Mouse (Mus musculus): Measurements from ENCODE around the gene Gm8909. TPM values are rescaled to one million over a fixed set of nuclear protein-coding genes. Genes with fewer than 3 reads are reported as not detected.
"Not testable (repeated sequence)": the region's sequence is repeated elsewhere in the genome, so short reads cannot be mapped to it uniquely, and the experiment has no call there.

The Gm8909 gene
- total RNA-seq, 2 experiments from 2014 or later = not detected

DNA sequence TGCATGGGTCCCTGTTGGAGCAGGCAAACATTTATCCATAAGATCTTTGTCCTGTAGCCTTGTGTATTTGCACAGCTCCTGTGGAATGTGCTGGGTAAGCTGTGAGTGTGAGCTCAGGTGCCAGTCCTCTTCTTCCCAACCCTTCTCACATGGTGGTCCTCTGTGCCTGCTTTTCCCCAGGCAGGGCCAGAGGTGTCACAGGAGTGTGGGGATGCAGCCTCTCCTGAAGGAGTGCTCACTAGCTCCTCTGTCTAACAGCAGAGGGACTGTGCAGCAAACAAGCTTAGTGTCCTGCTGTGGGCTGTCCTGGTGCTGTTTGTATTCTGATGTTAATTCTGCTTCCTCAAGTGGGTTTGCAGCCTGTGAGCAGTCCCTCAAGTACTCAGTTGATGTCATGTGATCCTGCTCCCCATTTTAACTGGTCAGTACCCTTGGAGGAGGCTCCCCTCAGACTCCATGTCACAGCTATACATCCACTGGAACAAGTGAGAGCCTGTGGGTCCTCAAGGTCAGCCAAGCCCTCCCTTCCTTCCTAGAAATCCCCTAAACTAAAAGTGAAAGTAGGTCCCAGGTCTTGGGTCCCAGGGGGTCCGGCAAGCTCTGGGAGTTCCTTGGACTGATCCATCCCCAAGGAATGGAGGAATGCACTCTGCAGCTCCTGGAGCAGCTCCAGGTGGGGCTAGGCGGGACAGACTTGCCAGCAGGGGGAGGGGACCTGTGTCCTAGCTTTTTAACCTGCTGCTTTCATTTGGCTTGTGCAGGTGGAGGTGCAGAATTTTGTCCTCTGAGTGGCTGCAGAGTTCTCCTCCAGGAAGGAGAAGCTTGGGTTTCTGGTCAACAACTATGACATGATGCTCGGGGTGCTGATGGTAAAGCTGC is 13.8 kb downstream of the Gm8909 start:
- TF ChIP-seq CTCF (IDR thresholded peaks at IDR 0.05) = no peak
- intact Hi-C loops (cut with DNase I) = no loop called here
- no peak for DNase-seq
- Histone ChIP-seq H3K27ac (no peak overlapping the region), H3K4me3 (no peak overlapping the region)

DNA sequence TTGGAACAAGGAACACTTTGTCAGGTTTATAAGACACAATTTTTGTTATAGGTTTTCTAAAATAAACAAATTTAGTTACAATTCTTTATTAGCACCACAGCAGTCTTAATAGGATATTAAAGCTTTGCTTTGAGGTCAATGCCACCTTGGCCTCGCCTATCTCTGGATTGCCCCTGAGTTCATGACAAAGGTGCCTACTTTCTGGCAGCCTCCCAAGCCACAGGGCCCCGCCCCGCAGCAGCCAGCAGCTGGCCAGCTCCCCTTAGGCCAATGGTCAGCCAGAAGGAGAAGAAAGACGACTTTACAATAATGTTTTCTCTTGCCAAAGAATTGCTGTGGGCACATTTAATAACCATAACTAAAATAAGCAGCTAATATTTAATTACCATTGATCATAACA is 17.1 kb downstream of the Gm8909 start:
- H3K4me3 ChIP-seq; H3K27ac ChIP-seq; DNase-seq; intact Hi-C loops (cut with DNase I): not testable (repeated sequence)

DNA sequence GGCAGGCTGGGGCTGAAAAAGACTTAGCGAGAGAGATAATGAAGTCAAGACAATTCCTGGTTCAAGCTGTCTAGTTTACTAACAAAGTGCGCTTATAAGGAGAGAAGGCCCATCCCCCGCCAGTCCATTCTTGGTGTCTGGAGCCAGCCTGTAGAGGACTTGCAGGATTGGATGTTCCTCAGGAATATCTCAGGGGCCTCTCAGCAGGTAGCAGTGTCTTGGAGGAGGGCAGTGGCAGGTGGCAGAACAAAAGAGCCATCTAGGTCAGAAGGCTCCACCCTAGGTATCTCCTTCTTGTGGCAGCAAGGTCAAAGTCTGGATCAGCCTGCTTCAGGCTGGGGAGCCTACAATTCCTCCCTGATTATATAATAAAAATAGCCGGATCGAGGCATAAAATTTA is 19.9 kb downstream of the Gm8909 start:
- H3K27ac ChIP-seq; intact Hi-C loops (cut with DNase I); DNase-seq: not testable (repeated sequence)

DNA sequence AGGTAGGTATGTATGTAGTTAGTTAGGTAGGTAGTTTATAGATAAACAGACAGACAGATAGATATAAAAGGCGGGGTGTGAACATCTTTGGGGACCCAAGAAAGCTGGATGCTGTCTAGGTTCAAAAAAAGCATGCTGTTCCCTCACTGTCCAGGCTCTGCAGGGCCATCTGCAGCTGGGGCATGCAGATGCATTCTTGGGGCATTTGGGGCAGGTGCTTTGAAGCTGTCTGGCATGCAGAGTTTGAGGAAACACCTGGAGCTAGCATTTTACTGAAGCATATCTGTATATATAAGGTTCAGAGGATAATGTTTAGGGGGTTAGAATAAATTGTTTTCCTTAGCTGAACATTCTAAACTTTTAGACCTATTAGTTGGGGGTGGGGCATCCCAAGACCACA is 21.4 kb downstream of the Gm8909 start:
- intact Hi-C loops (cut with DNase I); DNase-seq; H3K4me3 ChIP-seq; H3K27ac ChIP-seq: not testable (repeated sequence)

More for the DNA sequence above, 19.9 kb downstream of the Gm8909 start:
- H3K4me3 ChIP-seq = not testable (repeated sequence)

DNA sequence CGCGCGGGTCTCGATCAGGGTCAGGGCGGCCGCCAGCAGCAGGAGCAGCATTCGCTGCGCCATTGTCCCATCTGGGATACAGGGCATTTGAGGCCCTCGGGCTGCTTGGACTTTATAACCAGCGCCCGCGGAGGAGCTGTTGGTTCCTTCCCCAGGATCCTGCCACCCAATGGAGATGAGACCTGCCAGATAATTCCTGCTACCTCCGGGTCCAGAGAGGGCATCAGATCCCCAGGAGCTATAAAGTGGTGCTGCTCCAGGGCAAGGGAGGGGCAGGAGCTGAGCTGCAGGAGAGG is 22.5 kb downstream of the Gm8909 start:
- intact Hi-C loops (cut with DNase I); DNase-seq; H3K27ac ChIP-seq: not testable (repeated sequence)
- H3K4me3 ChIP-seq = peak overlapping the region; percentile 74

DNA sequence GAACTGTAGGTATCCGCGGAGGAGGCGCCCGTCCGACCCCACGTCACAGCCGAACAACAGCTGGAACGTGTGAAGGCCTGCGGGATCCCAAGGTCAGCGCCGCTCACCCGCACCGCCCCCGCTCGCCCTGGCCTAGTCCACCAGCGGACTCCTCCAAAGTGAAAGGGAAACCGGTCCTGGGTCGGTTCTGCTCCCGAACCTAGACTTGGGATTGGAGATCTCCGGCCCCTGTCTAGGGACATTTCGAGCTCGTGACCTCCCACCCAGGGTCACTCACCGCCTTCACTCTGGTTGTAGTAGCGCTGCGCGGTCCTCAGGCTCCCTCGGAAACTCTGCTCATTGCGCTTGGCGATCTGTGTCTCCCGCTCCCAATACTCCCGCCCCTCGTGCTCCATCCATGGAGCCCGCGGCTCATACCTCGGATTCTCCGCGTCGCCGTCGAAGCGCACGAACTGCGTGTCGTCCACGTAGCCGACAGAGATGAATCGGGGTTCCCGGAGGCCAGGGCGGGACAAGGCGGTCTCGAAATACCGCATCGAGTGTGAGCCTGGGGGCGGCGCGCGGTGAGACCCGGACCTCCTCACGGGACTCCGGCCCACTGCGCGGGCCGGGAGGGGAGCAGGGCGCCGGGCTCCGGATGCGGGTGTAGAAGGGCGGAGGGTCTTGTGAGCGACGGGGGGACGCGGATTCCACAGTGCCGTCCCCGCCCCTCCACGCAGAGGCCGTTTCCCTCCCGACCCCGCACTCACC is 23.1 kb downstream of the Gm8909 start:
- DNase-seq = peak; percentile 23
- H3K27ac ChIP-seq = no peak overlapping the region
- H3K4me3 ChIP-seq = peak overlapping the region; percentile 74
- TF ChIP-seq CTCF (IDR thresholded peaks at IDR 0.05) = no peak
- intact Hi-C loops (cut with DNase I) = no loop called here

DNA sequence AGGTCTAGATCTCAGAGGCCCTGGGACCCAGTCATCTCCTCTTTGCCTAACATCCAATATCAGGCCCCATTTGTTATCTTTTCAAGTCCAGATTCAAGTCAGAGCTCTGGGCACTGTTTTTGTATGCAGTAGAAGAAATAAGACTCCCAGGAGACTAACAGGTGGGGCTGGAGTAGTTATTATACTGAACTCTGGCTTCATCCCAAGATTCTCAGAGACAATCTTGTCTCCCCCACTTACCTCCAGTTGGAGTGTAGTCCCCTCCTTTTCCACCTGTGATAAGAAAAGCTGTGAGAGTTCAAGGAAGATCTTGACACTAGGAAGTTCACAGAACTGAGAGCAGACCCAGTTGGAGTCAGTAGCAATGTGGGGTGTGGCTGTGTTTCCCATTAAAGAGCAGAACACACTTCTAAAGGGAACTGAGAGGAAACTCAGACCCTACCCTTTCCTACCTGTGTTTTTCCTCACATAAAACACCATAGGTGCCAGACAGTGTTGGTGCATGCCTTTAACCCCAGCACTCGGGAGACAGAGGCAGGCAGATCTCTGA is 32.0 kb downstream of the Gm8909 start:
- H3K27ac ChIP-seq, H3K4me3 ChIP-seq: not testable (repeated sequence)

DNA sequence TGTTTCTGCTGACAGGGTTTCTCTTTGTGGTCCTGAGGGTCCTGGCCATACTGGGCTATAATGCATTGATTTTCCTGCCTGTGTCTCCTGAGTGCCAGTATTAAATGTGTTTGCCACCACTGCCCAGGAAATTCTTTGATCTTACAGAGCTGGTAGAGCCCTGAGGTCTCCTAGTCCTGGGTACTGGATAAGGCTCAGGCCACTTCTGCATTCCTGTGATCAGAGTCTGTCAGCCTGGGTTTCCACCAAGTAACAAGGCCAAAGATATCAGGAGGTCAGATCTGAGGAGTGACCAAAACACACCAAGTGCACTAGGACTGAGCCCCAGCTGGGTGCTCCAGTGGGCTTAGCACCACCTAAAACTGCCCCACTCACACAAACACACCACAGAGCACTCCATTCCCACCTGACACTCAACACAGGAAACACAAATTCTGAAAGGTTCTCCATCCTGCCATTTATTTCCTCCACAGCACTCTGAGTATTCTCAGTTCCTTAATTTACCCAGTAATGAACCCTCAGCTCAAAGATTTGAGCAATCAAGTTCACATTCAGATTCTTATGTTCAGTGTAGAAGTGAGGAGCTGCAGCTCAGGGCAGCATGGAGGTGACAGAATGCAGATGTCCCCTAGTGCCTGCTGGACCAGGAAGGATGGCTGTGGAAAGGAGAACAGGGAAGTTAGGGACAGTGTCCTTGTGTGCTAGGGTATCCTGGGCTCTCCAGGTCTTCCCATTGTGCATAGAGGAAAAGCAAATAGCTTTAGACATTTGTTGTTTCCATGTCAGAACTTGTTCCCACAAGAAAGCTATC is 32.7 kb downstream of the Gm8909 start:
- not testable (repeated sequence) for DNase-seq, H3K27ac ChIP-seq, H3K4me3 ChIP-seq
- intact Hi-C loops (cut with DNase I) = loop anchor here (10.0 kb wide), 1 partner anchor 71 kb away; no protein-coding TSS in a partner anchor

More for the DNA sequence above, 32.0 kb downstream of the Gm8909 start:
- intact Hi-C loops (cut with DNase I) = loop anchor here (10.0 kb wide), 1 partner anchor 72 kb away; no protein-coding TSS in a partner anchor
- DNase-seq = not testable (repeated sequence)

DNA sequence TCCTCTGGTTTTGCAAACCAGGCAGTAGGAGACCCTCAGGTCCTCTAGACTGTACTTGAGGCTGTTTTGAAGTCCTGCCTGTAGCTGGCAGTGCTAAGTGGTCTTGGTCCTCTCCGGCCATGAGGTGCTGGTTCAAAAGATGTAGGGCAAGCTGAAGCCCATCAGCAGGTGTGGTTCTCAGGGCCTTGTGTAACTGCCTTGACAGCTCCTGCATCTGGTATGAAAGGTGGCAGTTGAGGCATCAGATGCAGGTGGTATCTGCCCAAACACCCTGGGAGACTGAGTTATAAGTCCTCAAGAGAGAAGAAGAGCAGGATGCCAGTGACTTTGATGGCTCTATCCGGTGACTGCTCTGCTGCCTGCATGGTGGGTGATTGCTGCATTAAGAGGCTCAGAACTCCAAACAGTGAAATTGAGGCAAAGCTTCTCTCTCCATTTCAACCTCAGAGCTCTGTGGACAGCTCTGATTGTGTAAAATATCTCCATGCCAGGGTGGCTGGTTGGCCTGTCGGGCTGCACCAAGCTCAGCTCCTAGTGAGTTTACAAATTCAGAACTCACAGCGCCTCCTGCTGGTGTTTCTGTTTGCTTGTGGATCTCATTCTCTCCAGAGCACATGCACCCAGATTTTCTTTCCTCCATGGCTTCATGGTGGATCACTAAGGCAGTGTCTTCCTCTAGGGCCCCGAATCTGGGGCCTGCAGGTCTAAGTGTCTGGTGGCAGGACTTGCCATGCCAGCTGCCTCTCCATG is 36.6 kb downstream of the Gm8909 start:
- Histone ChIP-seq H3K4me3 (no peak overlapping the region), H3K27ac (no peak overlapping the region)
- DNase-seq = no peak
- intact Hi-C loops (cut with DNase I) = loop anchor here (10.0 kb wide), 1 partner anchor 67 kb away; no protein-coding TSS in a partner anchor
- no peak for TF ChIP-seq CTCF (IDR thresholded peaks at IDR 0.05)

DNA sequence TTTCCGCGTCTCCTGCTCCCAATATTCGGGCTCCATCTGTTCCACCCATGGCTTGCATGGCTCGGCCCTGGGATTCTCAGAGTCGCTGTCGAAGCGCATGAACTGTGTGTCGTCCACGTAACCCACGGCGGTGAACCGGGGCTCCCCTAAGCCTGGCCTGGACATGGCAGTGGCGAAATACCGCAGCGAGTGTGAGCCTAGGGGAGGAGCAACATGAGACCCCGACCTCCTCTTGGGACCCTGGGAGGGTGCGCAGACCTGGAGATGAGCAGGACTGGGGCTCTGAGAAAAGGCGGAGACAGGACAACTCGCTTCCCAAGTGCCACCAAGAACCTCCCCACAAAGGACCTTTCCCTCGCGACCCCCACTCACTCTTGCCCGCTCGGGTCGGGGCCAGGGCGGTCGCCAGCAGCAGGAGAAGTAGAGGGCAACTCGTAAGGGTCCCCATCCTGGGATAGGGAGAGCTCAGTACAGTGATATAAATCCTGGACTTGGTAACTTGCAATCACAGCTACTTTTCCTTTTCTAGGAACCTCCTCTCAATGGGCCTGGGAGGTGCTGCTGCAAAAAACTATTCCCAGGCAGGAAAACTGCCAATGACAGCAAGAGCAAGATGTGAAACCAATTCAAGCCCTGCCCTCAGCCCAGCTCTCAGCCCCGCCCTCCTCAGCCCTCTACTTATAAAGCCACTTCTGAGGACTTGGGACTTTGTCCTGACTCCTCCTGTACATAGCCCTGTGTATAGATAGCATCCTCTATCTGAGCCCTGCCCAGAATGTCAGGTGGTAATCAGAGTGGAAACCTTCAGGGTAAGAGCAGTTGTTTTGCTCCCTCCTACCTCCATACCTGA is 39.1 kb downstream of the Gm8909 start, which contains the start of gene Gm7030:
Gm7030 (minus strand) TSS at position 458 of the 850 bp plus-strand sequence.
- H3K27ac ChIP-seq; intact Hi-C loops (cut with DNase I): not testable (repeated sequence)
- peak within 1 kb of the TSS; percentile 48 for H3K4me3 ChIP-seq
- peak; percentile 30 for DNase-seq

DNA sequence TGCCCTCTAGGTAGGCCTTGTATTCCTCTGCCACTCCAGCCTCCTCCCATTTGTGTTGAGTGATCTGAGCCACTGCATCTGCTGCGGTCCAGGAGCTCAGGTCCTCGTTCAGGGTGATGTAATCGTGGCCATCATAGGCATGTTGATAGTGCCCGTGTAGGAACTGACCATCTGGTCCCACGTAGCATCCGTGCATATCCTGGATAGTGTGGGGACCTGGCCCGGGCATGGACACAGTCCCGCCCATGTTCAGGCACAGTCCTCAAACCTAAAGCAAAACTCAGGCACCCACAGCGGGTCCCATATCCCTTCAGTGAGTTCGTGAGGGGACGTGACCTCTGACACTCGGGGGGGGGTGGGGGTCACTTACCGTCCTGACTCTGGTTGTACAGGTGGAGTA is 39.8 kb downstream of the Gm8909 start:
- intact Hi-C loops (cut with DNase I); H3K27ac ChIP-seq; DNase-seq; H3K4me3 ChIP-seq: not testable (repeated sequence)

DNA sequence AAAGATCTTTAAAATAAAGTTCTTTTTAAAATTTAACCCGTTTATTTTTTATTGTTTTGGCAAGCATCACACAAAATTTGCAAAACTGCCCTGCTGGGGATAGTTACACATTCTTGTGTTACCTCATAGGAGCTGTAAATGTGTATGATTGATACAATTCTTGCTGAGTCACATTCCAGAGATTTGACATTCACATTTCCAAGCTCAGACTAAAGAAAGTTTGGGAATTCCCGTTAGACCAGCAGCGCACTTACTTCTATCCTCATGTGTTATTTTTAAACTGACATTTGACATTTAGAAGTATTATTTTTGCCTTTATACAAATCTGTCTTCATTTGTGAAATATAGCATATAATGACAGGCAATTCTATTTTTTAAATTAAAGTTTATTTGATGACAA is 44.2 kb downstream of the Gm8909 start:
- intact Hi-C loops (cut with DNase I) = not testable (repeated sequence)

DNA sequence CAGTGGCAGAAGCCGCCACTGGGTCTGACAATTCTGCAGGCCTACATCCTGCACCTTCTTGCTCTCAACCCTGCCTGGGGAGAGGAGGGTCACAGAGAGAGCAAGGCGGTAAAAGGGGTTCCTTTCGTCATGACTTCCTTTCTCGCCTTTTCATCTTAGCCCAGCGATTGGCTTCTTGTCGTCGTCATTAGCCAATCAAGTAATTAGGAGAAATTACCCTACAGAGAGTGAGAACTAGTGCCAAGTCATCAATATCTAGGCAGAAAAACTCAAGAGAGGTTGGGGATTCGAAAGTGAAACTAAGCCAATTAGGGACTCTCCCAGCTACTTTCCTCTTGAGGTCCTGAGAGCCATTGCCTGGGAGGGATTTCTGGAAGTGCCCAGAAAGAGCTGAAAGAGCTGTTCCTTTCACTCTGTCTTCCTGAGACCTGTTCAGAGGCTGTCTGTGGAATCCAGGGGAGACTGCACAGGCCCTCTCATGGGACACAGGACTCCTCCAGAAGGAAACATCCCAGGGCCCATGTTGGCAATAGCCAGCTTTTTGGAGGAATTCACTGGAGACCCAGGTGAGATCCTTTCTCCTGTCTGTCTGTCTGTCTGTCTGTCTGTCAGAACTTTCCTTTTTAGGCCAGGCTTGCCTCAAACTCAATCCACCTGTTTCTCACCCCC is 46.9 kb downstream of the Gm8909 start, which contains the start of gene Gm19684:
Gm19684 (plus strand) TSS at position 327 of the 669 bp plus-strand sequence.
- peak within 1 kb of the TSS; percentile 74 for H3K27ac ChIP-seq
- H3K4me3 ChIP-seq = peak within 1 kb of the TSS; percentile 67
- DNase-seq = peak; percentile 39
- intact Hi-C loops (cut with DNase I) = not testable (repeated sequence)

More for the DNA sequence above, 44.2 kb downstream of the Gm8909 start:
- not testable (repeated sequence) for H3K27ac ChIP-seq, DNase-seq, H3K4me3 ChIP-seq

DNA sequence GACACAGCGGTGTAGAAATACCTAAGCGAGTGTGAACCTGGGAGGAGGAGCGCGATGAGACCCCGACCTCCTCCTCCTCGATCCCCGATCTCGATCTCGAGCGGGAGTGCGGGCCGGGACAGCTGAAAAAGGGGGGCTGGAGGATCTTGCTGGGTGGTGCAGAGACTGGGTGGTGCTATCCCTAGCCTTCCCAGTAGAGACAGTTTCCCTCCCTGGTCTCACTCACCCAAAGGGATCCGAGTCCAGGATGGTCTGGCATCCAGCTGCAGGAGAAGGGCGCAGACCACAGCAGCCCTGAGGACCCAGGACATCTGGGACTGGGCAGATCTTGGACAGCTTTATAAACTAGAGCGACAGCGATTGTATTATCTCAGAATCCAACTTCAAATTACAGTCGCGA is 47.5 kb downstream of the Gm8909 start:
- H3K4me3 ChIP-seq = peak overlapping the region; percentile 67
- intact Hi-C loops (cut with DNase I); DNase-seq: not testable (repeated sequence)
- H3K27ac ChIP-seq = peak overlapping the region; percentile 74

DNA sequence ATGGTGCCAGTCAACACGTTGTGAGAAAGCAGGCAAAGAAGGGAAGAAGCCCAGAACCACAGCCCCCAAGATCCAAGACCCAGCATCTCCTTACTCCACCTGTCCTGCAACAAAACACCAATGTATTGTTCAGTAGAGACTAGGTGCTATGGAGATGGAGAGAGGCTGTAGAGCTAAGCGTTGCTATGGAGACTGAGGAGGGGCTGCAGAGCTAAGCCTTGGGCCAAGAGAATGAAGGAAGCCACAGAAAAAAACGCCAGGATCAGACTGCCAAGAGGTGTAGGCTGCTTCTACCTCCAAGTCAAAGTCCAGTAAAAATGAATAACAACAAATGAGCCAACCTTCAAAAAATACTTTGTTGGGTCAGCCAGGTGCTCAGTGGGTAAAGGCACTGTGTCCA is 51.8 kb downstream of the Gm8909 start:
- DNase-seq; intact Hi-C loops (cut with DNase I); H3K4me3 ChIP-seq; H3K27ac ChIP-seq: not testable (repeated sequence)
